10 mouse cellular contexts compared by ENCODE assay signal in the genomic region with DNA sequence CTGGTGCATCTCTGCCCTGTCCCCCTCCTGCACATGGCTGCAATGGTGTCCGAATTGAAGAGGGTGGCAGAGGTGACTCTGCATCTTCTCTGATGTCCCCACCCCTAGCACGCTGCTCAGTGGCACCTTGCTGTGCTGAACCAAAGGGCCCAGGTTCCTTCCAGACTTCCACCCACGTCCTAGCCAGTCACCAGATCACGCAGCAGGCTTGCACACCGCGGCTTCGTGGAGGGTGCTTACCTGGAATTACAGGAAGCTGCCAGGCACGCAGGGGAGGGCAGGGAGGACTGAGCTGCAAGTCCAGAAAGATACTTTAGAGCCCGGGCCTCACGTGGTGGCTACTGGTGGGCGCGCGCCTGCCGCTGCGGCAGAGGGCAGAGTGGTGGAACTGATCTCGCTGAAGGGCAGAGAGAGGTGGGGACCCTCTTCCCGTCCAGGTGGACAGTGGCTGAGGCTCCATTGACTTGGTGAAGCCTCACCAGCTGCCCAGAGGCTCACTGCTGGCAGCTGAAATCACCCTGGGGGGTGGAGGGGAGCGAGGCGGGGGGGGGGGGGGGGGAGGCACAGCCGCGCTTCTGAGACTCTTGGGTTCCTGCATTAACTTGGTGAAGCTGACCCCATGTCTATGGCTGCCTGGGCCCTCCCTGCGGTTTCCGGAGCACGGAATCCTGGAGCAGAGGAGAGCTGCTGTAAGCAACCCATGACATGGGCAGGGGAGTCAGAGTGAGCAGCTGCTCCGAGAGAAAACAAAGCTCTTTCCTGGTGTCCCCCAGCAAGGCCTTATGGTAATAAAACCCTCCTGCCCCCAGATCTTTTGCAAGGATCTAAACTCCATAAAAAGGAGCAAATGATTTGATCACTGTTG. TPM values are rescaled to one million over a fixed set of nuclear protein-coding genes. Genes with fewer than 3 reads are reported as not detected.
DNase-seq lines count a peak whose midpoint lies in the region; ATAC-seq and TF ChIP-seq lines count a peak whose summit lies in the region.
"Had no signal": no experiment of that assay in that cellular context is flagged by ENCODE, and none has a peak within 500 bp of the region (broad histone marks: within the 10 kb centered on the region; RNA-seq: fewer than 3 reads in every experiment).

No protein-coding gene starts in this region.

- H3K36me3 ChIP-seq in kidney, postnatal 0 days (ENCODE audit: insufficient read depth, low read length): no peaks in the 10 kb centered on the region
- no peaks in the 10 kb centered on the region for H3K36me3 ChIP-seq in kidney, adult 2 months (ENCODE audit: control insufficient read depth, insufficient read depth, low read length)
- peaks cover 2% of the 10 kb centered on the region; the same call in 1 of the 2 replicates for H3K36me3 ChIP-seq in embryonic facial prominence, embryonic 10.5 days (replicated peaks)
- H3K36me3 ChIP-seq in liver, postnatal 0 days (replicated peaks; ENCODE audit: insufficient read depth, low read length): no peaks in the 10 kb centered on the region

- no peak for TF ChIP-seq POLR2A in kidney, adult 2 months (IDR thresholded peaks at IDR 0.05; ENCODE audit: low read depth, low read length)

- TF ChIP-seq EP300 in liver, postnatal 0 days (IDR thresholded peaks at IDR 0.05; ENCODE audit: low read depth): no peak

- H3K9ac ChIP-seq in kidney, postnatal 0 days (ENCODE audit: low read depth, low read length): 0 out of 2 replicates have a peak overlapping the region, but pooled peaks have one; percentile 18
- no peak overlapping the region for H3K9ac ChIP-seq in liver, postnatal 0 days (replicated peaks)

- WGBS in kidney, postnatal 0 days: 7% methylated on average over 21 of the region's 25 CpGs
- WGBS in kidney, adult 2 months: 15% methylated on average over 24 of the region's 25 CpGs
- 5% methylated on average over 25 of the region's 25 CpGs for WGBS in embryonic facial prominence, embryonic 10.5 days
- WGBS in liver, postnatal 0 days (ENCODE audit: insufficient replicate concordance): 8% methylated on average over 21 of the region's 25 CpGs

- H3K9me3 ChIP-seq in kidney, postnatal 0 days (replicated peaks; ENCODE audit: low read length): no peaks in the 10 kb centered on the region
- H3K9me3 ChIP-seq in embryonic facial prominence, embryonic 10.5 days: no peaks in the 10 kb centered on the region
- no peaks in the 10 kb centered on the region for H3K9me3 ChIP-seq in liver, postnatal 0 days (ENCODE audit: low read length)

- no peak overlapping the region for H3K27ac ChIP-seq in kidney, postnatal 0 days
- no peak overlapping the region for H3K27ac ChIP-seq in kidney, adult 2 months (ENCODE audit: insufficient read depth, low read depth, low read length)
- peak overlapping the region; percentile 57 for H3K27ac ChIP-seq in embryonic facial prominence, embryonic 10.5 days (replicated peaks)
- H3K27ac ChIP-seq in liver, postnatal 0 days (ENCODE audit: low read depth): no peak overlapping the region
- H3K27ac ChIP-seq: heart, adult 2 months had no signal

- H3K4me1 ChIP-seq in kidney, postnatal 0 days (replicated peaks; ENCODE audit: insufficient read depth, low read length): no peaks in the 10 kb centered on the region
- no peaks in the 10 kb centered on the region for H3K4me1 ChIP-seq in kidney, adult 2 months (ENCODE audit: control insufficient read depth, insufficient read depth, low read length)
- H3K4me1 ChIP-seq in embryonic facial prominence, embryonic 10.5 days: peaks cover 27% of the 10 kb centered on the region
- H3K4me1 ChIP-seq in liver, postnatal 0 days (ENCODE audit: insufficient read depth): no peaks in the 10 kb centered on the region

- no peak for TF ChIP-seq CTCF in kidney, postnatal 0 days (IDR thresholded peaks at IDR 0.05; ENCODE audit: low read depth)
- TF ChIP-seq CTCF in kidney, adult 2 months (conservative IDR thresholded peaks at IDR 0.05; ENCODE audit: insufficient read depth, insufficient read length, low read depth, low read length): no peak
- no peak for TF ChIP-seq CTCF in liver, postnatal 0 days (IDR thresholded peaks at IDR 0.05; ENCODE audit: low read depth)

- peak; percentile 52; the same call in 1 of the 2 replicates for ATAC-seq in kidney, postnatal 0 days (replicated peaks; ENCODE audit: low FRiP score, low read depth)
- ATAC-seq in hematopoietic stem cell, adult 5-6 weeks (replicated peaks in 1 of 2; ENCODE audit: insufficient read depth in 1 of 2, low FRiP score in 2 of 2, low TSS enrichment in 1 of 2, low read depth in 1 of 2, poor library complexity in 2 of 2, severe bottlenecking in 2 of 2): peak; percentile 56 to 65; a peak in 3 of 4 replicates
- ATAC-seq in liver, postnatal 0 days: no peak

- no peak overlapping the region for H3K4me3 ChIP-seq in kidney, postnatal 0 days (replicated peaks; ENCODE audit: low read depth, low read length)
- H3K4me3 ChIP-seq in kidney, adult 2 months (ENCODE audit: insufficient read depth, low read depth, low read length): no peak overlapping the region
- H3K4me3 ChIP-seq in embryonic facial prominence, embryonic 10.5 days: peak overlapping the region; percentile 35
- no peak overlapping the region for H3K4me3 ChIP-seq in liver, postnatal 0 days (ENCODE audit: low read depth, low read length)
- H3K4me3 ChIP-seq: heart, adult 2 months had no signal

- no peaks in the 10 kb centered on the region for H3K27me3 ChIP-seq in kidney, postnatal 0 days (ENCODE audit: insufficient read depth, low read length)
- H3K27me3 ChIP-seq in kidney, adult 2 months (replicated peaks; ENCODE audit: control insufficient read depth, insufficient read depth, low read length): no peaks in the 10 kb centered on the region
- peaks cover 29% of the 10 kb centered on the region for H3K27me3 ChIP-seq in embryonic facial prominence, embryonic 10.5 days (replicated peaks; ENCODE audit: low read depth, poor library complexity, severe bottlenecking)
- H3K27me3 ChIP-seq in liver, postnatal 0 days (ENCODE audit: insufficient read depth, low read length): peaks cover 12% of the 10 kb centered on the region; the same call in 1 of the 2 replicates

- peak overlapping the region; percentile 40 for H3K4me2 ChIP-seq in kidney, postnatal 0 days (ENCODE audit: low read length)
- peak overlapping the region; percentile 22; the same call in 1 of the 2 replicates for H3K4me2 ChIP-seq in liver, postnatal 0 days (ENCODE audit: low read depth, low read length)

- peak; percentile 57 for DNase-seq in kidney, postnatal 0 days (ENCODE audit: low spot score)
- DNase-seq in kidney, adult 2 months: no peak
- DNase-seq in embryonic facial prominence, embryonic 10.5 days (ENCODE audit: low spot score): peak; percentile 49
- DNase-seq in liver, postnatal 0 days: no peak
- no peak for DNase-seq in gastrocnemius, postnatal 25 days
- DNase-seq in left cerebral cortex, adult 9 months (ENCODE audit: low spot score in 2 of 2): no peak
- DNase-seq: cerebellum, adult 8-10 months; heart, adult 2 months; right cerebral cortex, postnatal 4 days had no signal

RNA-seq across cellular contexts. Expression of a gene that starts 26.8 kb away (rescaled TPM):
- 3.6 and 3.9 TPM in 2 replicates for polyA plus RNA-seq in kidney, postnatal 0 days (2015; fragmentation: Nextera tagmentation; extraction: Ambion mirVana)
- 0.11 TPM in 1 of 2 replicates, not detected in the other for polyA plus RNA-seq in kidney, adult 2 months (2012; rRNA removed)
- polyA plus RNA-seq in embryonic facial prominence, embryonic 10.5 days (2016; fragmentation: Nextera tagmentation; extraction: Ambion mirVana): 3.4 and 4.9 TPM in 2 replicates
- 0.60 TPM in 1 of 2 replicates, not detected in the other for total RNA-seq in hematopoietic stem cell, adult 5-6 weeks (2017)
- polyA plus RNA-seq in liver, postnatal 0 days (2015; fragmentation: Nextera tagmentation; extraction: Ambion mirVana): 0.18 and 0.33 TPM in 2 replicates
- total RNA-seq in gastrocnemius, postnatal 25 days (2021): not detected
- total RNA-seq: heart, adult 2 months had no signal
- polyA plus RNA-seq: heart, adult 2 months had no signal

RNA-seq across cellular contexts. Expression of a gene that starts 41.2 kb away (rescaled TPM):
- polyA plus RNA-seq in kidney, postnatal 0 days (2015; fragmentation: Nextera tagmentation; extraction: Ambion mirVana): 7.7 and 8.5 TPM in 2 replicates
- polyA plus RNA-seq in kidney, adult 2 months (2012; rRNA removed): 15.7 and 17.8 TPM in 2 replicates
- 8.4 and 9.2 TPM in 2 replicates for polyA plus RNA-seq in embryonic facial prominence, embryonic 10.5 days (2016; fragmentation: Nextera tagmentation; extraction: Ambion mirVana)
- 0.74 and 0.75 TPM in 2 replicates for total RNA-seq in hematopoietic stem cell, adult 5-6 weeks (2017)
- 0.79 and 1.2 TPM in 2 replicates for polyA plus RNA-seq in liver, postnatal 0 days (2015; fragmentation: Nextera tagmentation; extraction: Ambion mirVana)
- total RNA-seq in gastrocnemius, postnatal 25 days (2021): 1 to 10 TPM; 6.9 to 8.8 TPM

Comparison
In these comparisons a context has a peak if more than half of its experiments do, and no peak if none do; other contexts are left out.
1. DNase-seq: peak in kidney, postnatal 0 days (single experiment) and embryonic facial prominence, embryonic 10.5 days (single experiment); none in kidney, adult 2 months (single experiment), liver, postnatal 0 days (single experiment), gastrocnemius, postnatal 25 days (single experiment) and left cerebral cortex, adult 9 months (0 of 2).